ENCODE assay signal across 9 mouse cellular contexts in genomic region chr1:87475076-87475895, GRCm38 (mm10). TPM values are rescaled to one million over a fixed set of nuclear protein-coding genes. Genes with fewer than 3 reads are reported as not detected.
DNase-seq lines count a peak whose midpoint lies in the region; ATAC-seq lines count a peak whose summit lies in the region.
"Had no signal": no experiment of that assay in that cellular context is flagged by ENCODE, and none has a peak within 500 bp of the region (broad histone marks: within the 10 kb centered on the region; RNA-seq: fewer than 3 reads in every experiment).

No protein-coding gene starts in this region.

- WGBS in embryonic facial prominence, embryonic 12.5 days = 2% methylated on average over 41 of the region's 42 CpGs
- 4% methylated on average over 42 of the region's 42 CpGs for WGBS in intestine, embryonic 16.5 days
- WGBS in midbrain, embryonic 15.5 days = 2% methylated on average over 41 of the region's 42 CpGs

- no peaks in the 10 kb centered on the region for H3K36me3 ChIP-seq in embryonic facial prominence, embryonic 12.5 days
- no peaks in the 10 kb centered on the region for H3K36me3 ChIP-seq in intestine, embryonic 16.5 days (ENCODE audit: control insufficient read depth, insufficient read depth, low read length)
- no peaks in the 10 kb centered on the region for H3K36me3 ChIP-seq in midbrain, embryonic 15.5 days (replicated peaks)

- no peak overlapping the region for H3K27ac ChIP-seq in embryonic facial prominence, embryonic 12.5 days
- no peak overlapping the region for H3K27ac ChIP-seq in intestine, embryonic 16.5 days (ENCODE audit: low read length)
- H3K27ac ChIP-seq in midbrain, embryonic 15.5 days = no peak overlapping the region

- peaks cover 35% of the 10 kb centered on the region for H3K27me3 ChIP-seq in embryonic facial prominence, embryonic 12.5 days
- H3K27me3 ChIP-seq in intestine, embryonic 16.5 days (replicated peaks; ENCODE audit: control insufficient read depth, insufficient read depth, low read length) = peaks cover 19% of the 10 kb centered on the region
- peaks cover 8% of the 10 kb centered on the region; the same call in 1 of the 2 replicates for H3K27me3 ChIP-seq in midbrain, embryonic 15.5 days (replicated peaks)

- ATAC-seq in embryonic facial prominence, embryonic 12.5 days (ENCODE audit: insufficient number of reproducible peaks, insufficient read depth, low FRiP score, low TSS enrichment) = 0 out of 2 replicates have a peak, but pooled peaks have one; percentile 36
- peak; percentile 22; the same call in 1 of the 2 replicates for ATAC-seq in intestine, embryonic 16.5 days
- peak; percentile 64 for ATAC-seq in midbrain, embryonic 15.5 days (replicated peaks)

- peak overlapping the region; percentile 21 for H3K9ac ChIP-seq in embryonic facial prominence, embryonic 12.5 days
- no peak overlapping the region for H3K9ac ChIP-seq in intestine, embryonic 16.5 days (ENCODE audit: low read depth, low read length)
- peak overlapping the region; percentile 31 for H3K9ac ChIP-seq in midbrain, embryonic 15.5 days

- peak; percentile 16 for DNase-seq in kidney, postnatal 14 days
- DNase-seq in kidney, postnatal 25 days = no peak
- DNase-seq in adrenal gland, postnatal 10 days = no peak
- DNase-seq in urinary bladder, adult 18-20 months (ENCODE audit: low spot score in 2 of 2) = no peak
- DNase-seq in thymus, postnatal 25 days = no peak

- H3K4me3 ChIP-seq in embryonic facial prominence, embryonic 12.5 days = peak overlapping the region; percentile 36
- H3K4me3 ChIP-seq in intestine, embryonic 16.5 days (ENCODE audit: low read length) = peak overlapping the region; percentile 28
- H3K4me3 ChIP-seq in midbrain, embryonic 15.5 days = peak overlapping the region; percentile 37

- H3K4me1 ChIP-seq in embryonic facial prominence, embryonic 12.5 days = peaks cover 7% of the 10 kb centered on the region
- H3K4me1 ChIP-seq in intestine, embryonic 16.5 days (ENCODE audit: control insufficient read depth, insufficient read depth, low read length) = peaks cover 15% of the 10 kb centered on the region
- H3K4me1 ChIP-seq in midbrain, embryonic 15.5 days = peaks cover 10% of the 10 kb centered on the region

- peak overlapping the region; percentile 68 for H3K4me2 ChIP-seq in embryonic facial prominence, embryonic 12.5 days (replicated peaks)
- H3K4me2 ChIP-seq in intestine, embryonic 16.5 days (ENCODE audit: low read depth, low read length) = peak overlapping the region; percentile 55
- H3K4me2 ChIP-seq in midbrain, embryonic 15.5 days = peak overlapping the region; percentile 81

- no peaks in the 10 kb centered on the region for H3K9me3 ChIP-seq in embryonic facial prominence, embryonic 12.5 days
- H3K9me3 ChIP-seq in intestine, embryonic 16.5 days (ENCODE audit: control insufficient read depth, low read length) = no peaks in the 10 kb centered on the region
- no peaks in the 10 kb centered on the region for H3K9me3 ChIP-seq in midbrain, embryonic 15.5 days

RNA-seq across cellular contexts. Expression of gene Snorc, which starts 5.2 kb away (rescaled TPM):
- polyA plus RNA-seq in embryonic facial prominence, embryonic 12.5 days (2016; fragmentation: Nextera tagmentation; extraction: Ambion mirVana) = 0.78 and 1.1 TPM in 2 replicates
- not detected in 2 replicates for polyA plus RNA-seq in intestine, embryonic 16.5 days (2015; fragmentation: Nextera tagmentation; extraction: Ambion mirVana)
- polyA plus RNA-seq in midbrain, embryonic 15.5 days (2015; fragmentation: Nextera tagmentation; extraction: Ambion mirVana) = 0.83 and 1.1 TPM in 2 replicates
- total RNA-seq in adrenal gland, postnatal 10 days (2021) = under 1 TPM in 1 of 2 experiments, not detected in 1; 0.81 TPM
- total RNA-seq: layer of hippocampus, postnatal 14 days had no signal

RNA-seq across cellular contexts. Expression of gene Neu2, which starts 34.4 kb away (rescaled TPM):
- not detected in 2 replicates for polyA plus RNA-seq in embryonic facial prominence, embryonic 12.5 days (2016; fragmentation: Nextera tagmentation; extraction: Ambion mirVana)
- 4.4 and 4.5 TPM in 2 replicates for polyA plus RNA-seq in intestine, embryonic 16.5 days (2015; fragmentation: Nextera tagmentation; extraction: Ambion mirVana)
- polyA plus RNA-seq in midbrain, embryonic 15.5 days (2015; fragmentation: Nextera tagmentation; extraction: Ambion mirVana) = 0.15 and 0.46 TPM in 2 replicates
- total RNA-seq in adrenal gland, postnatal 10 days (2021) = under 1 TPM; 0.72 to 0.79 TPM
